Mouse (Mus musculus) CH12.LX (cell line): ENCODE data around the gene Tctn3. TPM values are rescaled to one million over a fixed set of nuclear protein-coding genes. Genes with fewer than 3 reads are reported as not detected.

Experiments used
- DNase-seq: peaks from one replicate; pipeline ENCODE4 v3.0.0-alpha.2; 2013; ENCODE audit errors: extremely low read depth
- H3K27ac ChIP-seq: 2 replicates; pipeline ENCODE4 v1.5.1; 2012; ENCODE audit warnings: low read depth, mild to moderate bottlenecking, control low read depth, moderate library complexity; ENCODE audit not compliant: insufficient read depth
- H3K27me3 ChIP-seq: replicated peaks from 2 replicates; pipeline ENCODE3; 2012; ENCODE audit warnings: inconsistent platforms
- H3K36me3 ChIP-seq, 2 experiments: replicated peaks in 1 of 2; 2 replicates each; pipeline versions ENCODE3 to v1.6.1; 2012; ENCODE audit warnings: inconsistent platforms in 1 of 2, low read length in 1 of 2, mild to moderate bottlenecking in 1 of 2, mixed read lengths in 1 of 2, moderate library complexity in 1 of 2; ENCODE audit not compliant: control insufficient read depth in 1 of 2, insufficient read depth in 1 of 2
- H3K4me1 ChIP-seq, 2 experiments: 2 replicates each; pipeline ENCODE4 v1.6.1; 2012; ENCODE audit warnings: inconsistent platforms in 1 of 2, moderate library complexity in 1 of 2; ENCODE audit not compliant: insufficient read depth in 2 of 2, control insufficient read depth in 1 of 2
- H3K4me2 ChIP-seq: 2 replicates; pipeline ENCODE4 v1.6.1; 2012; ENCODE audit warnings: low read depth, mild to moderate bottlenecking, control low read depth; ENCODE audit not compliant: poor library complexity, insufficient read depth, severe bottlenecking
- H3K4me3 ChIP-seq, 3 experiments: fragments of 150-350 bp in 1 of 3; sonication (generic) in 1 of 3; replicated peaks in 1 of 3; 2 replicates each; pipeline versions ENCODE3 to v1.5.1; 2011 to 2012; ENCODE audit warnings: low read depth in 2 of 3, low read length in 2 of 3, mild to moderate bottlenecking in 2 of 3, moderate library complexity in 2 of 3, control low read depth in 1 of 3, improper control_type of control experiment in 1 of 3, inconsistent platforms in 1 of 3, mixed read lengths in 1 of 3; ENCODE audit not compliant: poor library complexity in 1 of 3
- H3K79me2 ChIP-seq: replicated peaks from 2 replicates; pipeline ENCODE4 v1.6.1; 2012; ENCODE audit warnings: mild to moderate bottlenecking, moderate library complexity; ENCODE audit not compliant: control insufficient read depth, poor library complexity, insufficient read depth, severe bottlenecking; ENCODE audit errors: extremely low read depth
- H3K9ac ChIP-seq: 2 replicates; pipeline ENCODE4 v1.6.1; 2012; ENCODE audit warnings: low read depth, mild to moderate bottlenecking, control low read depth, moderate library complexity; ENCODE audit not compliant: insufficient read depth
- H3K9me3 ChIP-seq: replicated peaks from 2 replicates; pipeline ENCODE3; 2012; ENCODE audit warnings: low read length, inconsistent platforms, mixed read lengths
- BHLHE40 ChIP-seq: IDR thresholded peaks from 2 replicates; pipeline ENCODE4 v1.6.1; 2011; ENCODE audit warnings: mild to moderate bottlenecking, low read depth, low read length, improper control_type of control experiment
- E2F4 ChIP-seq: IDR thresholded peaks from 2 replicates; pipeline ENCODE4 v1.6.1; 2011; ENCODE audit warnings: low read depth, low read length, improper control_type of control experiment; ENCODE audit not compliant: insufficient replicate concordance
- ELF1 ChIP-seq: IDR thresholded peaks from 2 replicates; pipeline ENCODE4 v1.6.1; 2014; ENCODE audit warnings: low read depth, mild to moderate bottlenecking, inconsistent platforms, low read length, improper control_type of control experiment
- EP300 ChIP-seq: IDR thresholded peaks from 2 replicates; pipeline ENCODE4 v1.6.1; 2011; ENCODE audit warnings: low read length, improper control_type of control experiment
- HCFC1 ChIP-seq: IDR thresholded peaks from 2 replicates; pipeline ENCODE4 v1.6.1; 2012; ENCODE audit warnings: low read depth, mild to moderate bottlenecking, inconsistent platforms, low read length, improper control_type of control experiment
- IRF4 ChIP-seq: IDR thresholded peaks from 2 replicates; pipeline ENCODE4 v1.6.1; 2014; ENCODE audit warnings: low read depth, mild to moderate bottlenecking, inconsistent platforms, low read length, improper control_type of control experiment
- MAX ChIP-seq: IDR thresholded peaks from 2 replicates; pipeline ENCODE4 v1.6.1; 2011; ENCODE audit warnings: low read length, improper control_type of control experiment
- MAZ ChIP-seq: IDR thresholded peaks from 2 replicates; pipeline ENCODE4 v1.6.1; 2012; ENCODE audit warnings: low read depth, mild to moderate bottlenecking, inconsistent platforms, low read length, improper control_type of control experiment, moderate library complexity
- MYC ChIP-seq: IDR thresholded peaks from 2 replicates; pipeline ENCODE4 v1.6.1; 2011; ENCODE audit warnings: low read depth, mild to moderate bottlenecking, improper control_type of control experiment, low read length
- PAX5 ChIP-seq: IDR thresholded peaks from 2 replicates; pipeline ENCODE4 v1.6.1; 2012; ENCODE audit warnings: low read length, inconsistent platforms, mixed read lengths
- USF1 ChIP-seq: IDR thresholded peaks from 2 replicates; pipeline ENCODE4 v1.6.1; 2014; ENCODE audit warnings: low read depth, mild to moderate bottlenecking, inconsistent platforms, low read length, improper control_type of control experiment
- ZMIZ1 ChIP-seq: IDR thresholded peaks from 2 replicates; pipeline ENCODE4 v1.6.1; 2012; ENCODE audit warnings: low read depth, mild to moderate bottlenecking, inconsistent platforms, low read length, improper control_type of control experiment
- ZNF384 ChIP-seq: IDR thresholded peaks from 2 replicates; pipeline ENCODE4 v1.6.1; 2012; ENCODE audit warnings: low read depth, low read length, improper control_type of control experiment, inconsistent platforms
- dilution Hi-C: fragments of 300-500 bp; cut with MboI; formaldehyde crosslinking; loops from 2 replicates; pipeline ENCODE4 v1.14.3; 2020; ENCODE audit warnings: low sequenced_read_pairs; ENCODE audit not compliant: extremely low pct_unique_long_range_greater_than_20kb, extremely low pct_ligation_motif_present
- in situ Hi-C: fragments of 300-500 bp; cut with MboI; formaldehyde crosslinking; loops from 3 replicates; pipeline ENCODE4 v1.14.3; 2019; ENCODE audit warnings: low sequenced_read_pairs, low pct_ligation_motif_present, low pct_unique_long_range_greater_than_20kb, mixed read lengths
- polyA plus RNA-seq: library from polyadenylated mRNA; unstranded; fragments of >175 nt; gene quantifications from 2 replicates; pipeline ENCODE4 v1.2.1, GENCODE M21; 2012; ENCODE audit warnings: low read depth; ENCODE audit not compliant: insufficient read length
- total RNA-seq, 2 experiments: library from RNA; depleted of rRNA; stranded (reverse); fragments of 300-350 nt in 1 of 2; fragments of >200 nt in 1 of 2; gene quantifications; 2 replicates each; pipeline ENCODE4 v1.2.3; 2012 to 2014

Gene Tctn3
- total and polyA plus RNA-seq, 3 experiments, result 6.4 to 10.6 (median 9.9) TPM

DNA sequence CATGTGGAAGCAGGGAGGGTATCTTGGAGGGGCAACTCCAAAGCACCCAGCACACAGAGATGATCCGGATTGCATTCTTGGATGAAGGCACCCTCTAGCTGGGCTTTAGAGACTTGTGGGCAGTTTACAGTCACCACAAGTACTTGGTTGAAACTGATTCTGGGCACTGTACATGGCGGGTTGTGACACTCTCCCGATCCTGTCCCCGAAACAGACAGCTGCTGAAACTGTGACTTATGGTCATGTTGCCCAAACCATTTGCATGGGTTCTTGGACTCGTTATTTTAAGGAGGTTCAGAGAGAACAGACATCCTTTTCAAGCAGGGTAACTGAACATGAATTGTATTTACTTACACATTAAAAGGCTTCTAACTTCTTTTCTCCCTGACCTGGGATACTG, 44.2 kb upstream of the Tctn3 start (continued):
- TF ChIP-seq HCFC1 (no peak), MAZ (no peak), ZMIZ1 (no peak), USF1 (no peak), ZNF384 (no peak)
- TF ChIP-seq, all 38 proteins: peak for 9

DNA sequence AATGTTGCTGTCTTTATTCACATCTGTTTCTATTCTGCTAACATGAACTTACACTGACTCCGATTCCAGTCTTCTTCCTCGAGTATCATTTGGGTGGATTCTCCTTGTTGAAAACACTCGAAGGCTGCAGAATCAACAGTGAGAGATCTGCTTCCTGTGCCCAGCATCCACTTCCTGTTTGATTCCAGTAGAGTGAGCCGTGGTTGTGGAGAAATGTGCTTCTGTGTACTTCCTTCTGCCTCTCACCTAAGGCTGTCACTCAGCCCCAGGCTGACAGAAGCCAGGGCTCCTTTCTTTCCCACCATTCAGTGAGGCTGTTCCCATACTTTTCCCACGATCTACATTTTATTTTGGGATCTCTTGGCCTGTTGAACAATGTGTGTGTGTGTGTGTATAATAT, 38.1 kb upstream of the Tctn3 start:
- H3K4me3 ChIP-seq, result no peak overlapping the region
- TF ChIP-seq PAX5 (no peak), IRF4 (no peak), ELF1 (no peak), EP300 (no peak), MAX (no peak), MYC (no peak), E2F4 (no peak)
- dilution Hi-C loops (no loop called here), in situ Hi-C loops (no loop called here)
- H3K79me2 ChIP-seq, result no peaks in the 10 kb centered on the region
- H3K9ac ChIP-seq, result no peak overlapping the region
- H3K4me2 ChIP-seq, result no peak overlapping the region
- peaks cover 10 to 22% of the 10 kb centered on the region in 2 experiments; a peak in 3 of 4 replicates for H3K4me1 ChIP-seq
- no peaks in the 10 kb centered on the region for H3K36me3 ChIP-seq
- no peaks in the 10 kb centered on the region for H3K9me3 ChIP-seq
- no peak overlapping the region for H3K27ac ChIP-seq
- DNase-seq, result no peak
- H3K27me3 ChIP-seq, result no peaks in the 10 kb centered on the region

DNA sequence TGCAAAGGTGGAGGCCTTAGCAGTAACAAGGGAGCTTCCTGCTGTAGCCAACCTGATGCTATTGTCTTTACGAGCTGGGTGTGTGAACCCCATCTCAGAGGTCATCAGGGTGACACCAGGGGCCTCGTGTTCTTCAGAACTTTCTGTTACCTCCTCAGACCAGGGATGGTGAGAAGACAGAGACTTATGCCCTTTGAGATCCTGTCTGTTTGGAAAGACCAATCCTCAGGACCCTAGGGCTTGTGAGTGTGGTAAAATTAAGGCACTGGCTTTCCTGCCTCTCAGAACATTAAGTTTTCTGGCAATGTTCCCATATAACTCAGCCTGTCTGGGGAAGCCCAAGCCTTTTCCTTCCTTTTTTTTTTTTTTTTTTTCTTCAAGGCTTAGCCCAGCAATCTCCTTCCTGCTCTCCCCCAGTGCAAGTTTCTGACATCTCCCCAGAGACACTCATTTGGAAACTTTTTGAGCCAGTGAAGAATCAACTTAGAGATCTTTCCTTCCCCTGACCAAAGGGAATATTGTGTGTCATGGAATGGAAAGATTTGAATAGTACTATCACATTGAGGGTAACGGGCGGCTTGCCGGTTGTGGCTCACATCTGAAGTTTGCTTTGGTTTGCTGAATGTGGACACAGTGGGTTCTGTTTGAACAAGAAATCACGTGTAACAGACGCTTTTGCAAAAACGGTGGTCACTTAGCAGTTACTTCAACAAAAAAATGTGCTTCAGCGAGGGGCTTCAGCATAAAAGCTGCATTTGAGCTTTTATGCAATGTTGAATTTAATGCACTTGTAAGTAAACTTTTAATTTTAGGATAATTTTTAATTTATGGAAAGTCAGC, 35.5 kb upstream of the Tctn3 start:
- peak; percentile 35 for DNase-seq
- H3K4me2 ChIP-seq, result no peak overlapping the region; the same call in 1 of the 2 replicates
- H3K27me3 ChIP-seq, result no peaks in the 10 kb centered on the region
- dilution Hi-C loops (no loop called here), in situ Hi-C loops (loop anchor here (5.0 kb wide), 1 partner anchor 35 kb away; the partner anchor contains the start of genes Entpd1 and Tctn3)
- TF ChIP-seq ELF1 (no peak), EP300 (peak; percentile 70), BHLHE40 (peak; percentile 52), ZNF384 (peak; percentile 86), IRF4 (0 out of 2 replicates have a peak, but pooled peaks have one; percentile 39)
- H3K9me3 ChIP-seq, result no peaks in the 10 kb centered on the region
- no peaks in the 10 kb centered on the region for H3K36me3 ChIP-seq
- H3K79me2 ChIP-seq, result no peaks in the 10 kb centered on the region
- peaks cover 10 to 22% of the 10 kb centered on the region in 2 experiments; a peak in 3 of 4 replicates for H3K4me1 ChIP-seq
- H3K9ac ChIP-seq, result no peak overlapping the region
- H3K27ac ChIP-seq, result no peak overlapping the region
- no peak overlapping the region for H3K4me3 ChIP-seq
